Mouse (Mus musculus) limb, embryonic 10.5 days (tissue): ENCODE results near the gene Txndc17. TPM values are rescaled to one million over a fixed set of nuclear protein-coding genes. Genes with fewer than 3 reads are reported as not detected.

Experiments used
- DNase-seq: peaks from one replicate; pipeline ENCODE4 v3.0.0-alpha.2; 2017; ENCODE audit warnings: low spot score
- H3K27ac ChIP-seq: fragments of 300-500 bp; sonication (generic); 2 replicates; pipeline ENCODE4 v1.5.1; 2016; ENCODE audit warnings: mild to moderate bottlenecking
- H3K27me3 ChIP-seq: fragments of 300-500 bp; sonication (generic); 2 replicates; pipeline ENCODE4 v1.6.1; 2016; ENCODE audit warnings: low read depth, mild to moderate bottlenecking; ENCODE audit not compliant: poor library complexity, severe bottlenecking
- H3K36me3 ChIP-seq: fragments of 300-500 bp; sonication (generic); 2 replicates; pipeline ENCODE4 v1.6.1; 2016; ENCODE audit warnings: mild to moderate bottlenecking, moderate library complexity
- H3K4me1 ChIP-seq: fragments of 300-500 bp; sonication (generic); 2 replicates; pipeline ENCODE4 v1.6.1; 2016
- H3K4me3 ChIP-seq: fragments of 300-500 bp; sonication (generic); 2 replicates; pipeline ENCODE4 v1.5.1; 2016; ENCODE audit warnings: mild to moderate bottlenecking, moderate library complexity
- H3K9me3 ChIP-seq: fragments of 300-500 bp; sonication (generic); replicated peaks from 2 replicates; pipeline ENCODE4 v1.6.1; 2016; ENCODE audit warnings: mild to moderate bottlenecking
- WGBS: fragments of 180-500 bp; shearing (Covaris S2); methylation state at CpG from one replicate; pipeline ENCODE4 v1.1.7; 2016; 5-methylcytosine and 5-hydroxymethylcytosine counted together
- polyA plus RNA-seq: library from polyadenylated mRNA; unstranded; fragments of >200 nt; fragmentation: Nextera tagmentation; extraction: Ambion mirVana; gene quantifications from 2 replicates; pipeline ENCODE4 v1.2.1, GENCODE M21; 2016

Txndc17 gene
- polyA plus RNA-seq, 1 experiment from 2014 or later, result 190 TPM

DNA sequence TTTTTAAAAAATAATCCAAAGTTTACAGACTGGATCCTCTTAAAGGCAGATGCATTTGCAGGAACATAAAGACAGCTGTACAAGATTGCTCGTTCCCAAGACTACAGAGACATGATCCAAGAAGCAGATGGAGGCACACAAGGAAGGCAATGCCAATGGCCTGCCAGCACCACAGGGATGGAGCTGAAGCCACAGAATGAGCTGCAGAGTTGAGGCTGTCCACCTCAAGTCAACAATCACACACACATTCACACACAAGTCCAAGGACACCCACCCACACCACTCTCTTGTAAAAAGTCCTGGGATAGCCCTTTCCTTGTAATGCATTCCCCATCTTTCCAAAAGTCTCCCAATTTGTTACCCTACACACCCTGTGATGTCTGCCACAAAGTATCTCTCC, 3.9 kb upstream of the Txndc17 start:
- WGBS, result 81% methylated on average over 1 of the region's 1 CpGs
- Histone ChIP-seq H3K27ac (no peak overlapping the region), H3K27me3 (no peaks in the 10 kb centered on the region), H3K4me3 (no peak overlapping the region), H3K9me3 (no peaks in the 10 kb centered on the region), H3K36me3 (peaks cover 32% of the 10 kb centered on the region), H3K4me1 (peaks cover 23% of the 10 kb centered on the region)
- no peak for DNase-seq

DNA sequence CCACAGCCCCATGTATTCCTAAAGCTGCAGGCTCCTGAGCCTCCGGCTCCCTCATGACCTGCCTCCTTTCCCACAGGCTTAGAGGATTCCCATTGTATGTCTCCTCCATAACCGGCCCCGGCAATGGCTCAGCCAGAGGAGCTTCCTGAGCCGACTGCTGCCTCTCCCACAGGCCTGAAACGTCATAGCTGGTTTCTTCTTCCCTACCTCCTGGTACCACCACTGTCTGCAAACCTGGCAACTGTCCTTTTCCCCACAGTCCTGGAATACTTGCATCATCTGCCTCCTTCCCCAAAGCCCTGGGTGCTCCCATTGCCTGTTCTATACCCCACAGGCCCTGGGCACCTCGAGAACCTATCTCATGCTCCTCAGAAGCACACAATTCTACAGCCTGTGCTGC, 2.1 kb upstream of the Txndc17 start:
- Histone ChIP-seq H3K27me3 (no peaks in the 10 kb centered on the region), H3K36me3 (peaks cover 34% of the 10 kb centered on the region), H3K27ac (no peak overlapping the region), H3K4me3 (peak overlapping the region; percentile 92; the same call in 1 of the 2 replicates), H3K4me1 (peaks cover 23% of the 10 kb centered on the region), H3K9me3 (no peaks in the 10 kb centered on the region)
- no peak for DNase-seq
- WGBS, result 88% methylated on average over 6 of the region's 6 CpGs

DNA sequence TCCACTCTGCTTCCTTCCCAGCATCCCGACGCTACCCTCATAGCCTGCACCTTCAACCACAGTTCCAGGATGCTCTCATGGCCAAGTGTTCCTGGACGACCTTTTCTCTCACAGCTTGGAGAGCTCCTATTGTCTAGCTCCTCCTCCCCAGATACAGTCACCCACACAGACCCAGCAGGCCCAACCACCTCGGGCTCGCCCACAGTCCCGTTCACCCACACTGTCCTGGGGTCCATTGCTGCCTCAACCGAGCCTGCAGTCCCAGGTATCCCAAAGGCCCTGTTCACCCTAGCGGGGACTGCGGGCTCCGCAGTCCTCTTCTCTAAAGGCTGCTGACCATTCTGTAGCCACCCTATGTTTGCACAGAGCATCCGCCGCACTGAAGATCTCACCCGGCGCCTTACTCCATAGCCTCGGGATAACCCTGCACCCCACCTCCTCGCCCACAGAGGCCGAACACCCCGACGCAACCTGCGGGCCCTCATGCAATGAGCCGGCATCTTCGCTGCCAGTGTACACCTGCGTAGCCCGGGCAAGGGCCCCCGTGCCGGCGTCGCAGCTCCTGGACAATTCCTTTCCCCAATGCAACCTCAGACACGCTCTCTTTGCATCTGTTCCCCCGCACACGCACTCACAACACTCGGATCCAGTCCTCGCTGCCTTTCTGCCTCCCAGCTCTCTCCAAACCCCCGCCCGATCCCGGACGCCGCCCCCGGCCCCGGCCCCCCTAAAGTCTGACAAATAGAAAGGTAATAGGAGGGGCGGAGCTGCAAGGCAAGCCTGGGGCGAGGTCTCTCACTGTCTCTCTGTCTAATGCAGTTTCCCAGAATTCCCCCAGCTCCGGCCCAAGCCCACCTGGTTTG, 775 bp upstream of the Txndc17 start, which contains the start of gene Gm43951:
TSS of gene Gm43951 (minus strand) at position 500 of the 863 bp plus-strand sequence.
- Histone ChIP-seq H3K4me3 (peak within 1 kb of the TSS; percentile 92), H3K27me3 (no peaks in the 10 kb centered on the region), H3K4me1 (peaks cover 23% of the 10 kb centered on the region), H3K36me3 (peaks cover 39% of the 10 kb centered on the region), H3K9me3 (no peaks in the 10 kb centered on the region), H3K27ac (peak within 1 kb of the TSS; percentile 91)
- under 1% methylated on average over 43 of the region's 43 CpGs for WGBS
- DNase-seq, result no peak

DNA sequence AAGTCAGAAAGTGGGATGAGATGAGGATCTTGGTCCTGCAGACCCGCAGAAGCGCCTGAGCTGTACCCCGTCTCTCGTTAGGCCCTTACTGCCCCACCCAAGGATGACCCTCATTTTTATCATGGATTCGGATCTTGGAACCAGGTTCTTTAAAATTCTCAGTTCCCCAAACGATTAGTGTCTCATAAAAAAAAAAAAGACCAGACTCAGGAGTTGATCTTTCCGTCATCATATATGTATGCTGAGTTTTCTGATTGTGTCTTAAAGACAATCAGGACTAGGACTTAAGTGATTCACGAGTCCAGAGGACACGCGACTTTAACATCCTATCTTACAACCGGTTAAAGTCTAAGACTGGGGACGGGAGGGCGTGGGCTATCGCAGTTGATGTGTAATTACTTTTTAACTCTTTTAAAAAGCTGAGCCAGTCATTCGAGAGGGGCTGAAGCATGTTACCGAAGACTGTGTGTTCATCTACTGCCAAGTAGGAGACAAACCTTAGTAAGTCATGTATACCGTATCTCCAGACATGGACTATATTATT, 559 bp downstream of the Txndc17 start:
- 20% methylated on average over 17 of the region's 17 CpGs for WGBS
- no peaks in the 10 kb centered on the region for H3K27me3 ChIP-seq

DNA sequence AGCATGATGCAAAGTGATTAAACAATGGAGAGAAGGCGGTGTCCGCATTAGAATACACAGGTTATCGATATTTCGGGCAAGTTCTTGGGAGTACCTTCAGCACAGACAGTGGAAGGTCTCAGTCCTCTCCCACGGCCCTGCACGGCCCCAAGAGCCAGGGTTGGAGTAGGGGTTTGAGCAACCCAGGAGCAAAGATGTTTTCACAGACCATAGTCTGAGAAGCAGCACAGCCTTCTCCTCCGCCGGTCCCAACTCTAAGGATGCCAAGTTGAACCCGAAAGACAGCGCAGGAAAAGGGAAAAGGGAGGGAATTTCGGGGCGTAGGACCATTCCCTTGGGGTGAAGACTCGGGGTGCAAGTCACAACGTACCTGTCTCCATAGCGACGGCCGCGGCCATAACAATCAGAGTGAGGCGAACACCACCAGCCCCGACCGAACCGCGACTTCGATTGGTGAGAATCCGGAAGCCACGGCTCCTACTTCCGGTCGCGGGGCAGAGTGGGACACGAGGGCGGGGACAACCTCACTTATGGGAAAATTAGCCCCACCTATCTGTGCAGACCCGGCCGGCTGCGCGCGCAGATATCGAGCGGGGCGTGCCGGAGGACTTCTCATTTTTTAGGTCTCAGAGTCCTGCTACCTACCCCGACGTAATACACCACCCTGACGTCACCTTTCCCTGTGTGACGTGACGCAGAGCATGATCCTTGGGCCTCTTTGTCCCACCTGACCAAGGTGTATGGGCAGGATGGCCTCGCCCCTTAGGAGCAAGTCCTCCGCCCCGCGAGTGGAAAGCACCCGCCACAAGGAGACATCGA, 7.5 kb downstream of the Txndc17 start:
- Histone ChIP-seq H3K4me1 (peaks cover 12% of the 10 kb centered on the region), H3K4me3 (peak overlapping the region; percentile 73), H3K27me3 (no peaks in the 10 kb centered on the region), H3K36me3 (peaks cover 32% of the 10 kb centered on the region), H3K27ac (peak overlapping the region; percentile 87), H3K9me3 (no peaks in the 10 kb centered on the region)
- 1% methylated on average over 51 of the region's 51 CpGs for WGBS
- peak; percentile 100 for DNase-seq

More for the DNA sequence above, 559 bp downstream of the Txndc17 start:
- H3K4me1 ChIP-seq, result peaks cover 23% of the 10 kb centered on the region
- no peak for DNase-seq
- H3K9me3 ChIP-seq, result no peaks in the 10 kb centered on the region
- H3K27ac ChIP-seq, result peak overlapping the region; percentile 91
- peaks cover 44% of the 10 kb centered on the region for H3K36me3 ChIP-seq
- H3K4me3 ChIP-seq, result peak overlapping the region; percentile 92

DNA sequence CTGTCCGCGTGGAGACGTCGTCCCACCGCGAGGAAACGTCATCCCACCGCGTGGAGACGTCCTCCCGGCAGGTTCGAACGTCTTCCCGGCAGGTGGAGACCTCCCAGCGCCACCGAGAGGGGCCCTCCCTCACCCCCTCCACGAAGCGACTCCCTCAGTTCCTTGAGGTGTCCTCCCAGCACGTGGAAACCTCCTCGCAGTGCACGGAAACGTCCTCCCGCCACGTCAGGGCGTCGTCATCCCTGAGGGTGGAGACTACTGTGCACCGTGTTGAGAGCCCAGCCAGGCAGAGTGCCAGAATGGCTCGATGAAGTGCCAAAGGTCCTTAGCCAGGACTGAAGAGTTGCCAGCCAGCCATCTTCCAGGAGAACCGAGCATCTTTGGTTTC, 8.1 kb downstream of the Txndc17 start, which contains the start of gene Med31:
TSS of gene Med31 (minus strand) at position 183 of the 388 bp plus-strand sequence.
- Histone ChIP-seq H3K4me1 (peaks cover 12% of the 10 kb centered on the region), H3K27ac (peak within 1 kb of the TSS; percentile 87), H3K36me3 (peaks cover 26% of the 10 kb centered on the region), H3K4me3 (peak within 1 kb of the TSS; percentile 73), H3K27me3 (no peaks in the 10 kb centered on the region), H3K9me3 (no peaks in the 10 kb centered on the region)
- 5% methylated on average over 29 of the region's 29 CpGs for WGBS
- DNase-seq, result peak; percentile 66

DNA sequence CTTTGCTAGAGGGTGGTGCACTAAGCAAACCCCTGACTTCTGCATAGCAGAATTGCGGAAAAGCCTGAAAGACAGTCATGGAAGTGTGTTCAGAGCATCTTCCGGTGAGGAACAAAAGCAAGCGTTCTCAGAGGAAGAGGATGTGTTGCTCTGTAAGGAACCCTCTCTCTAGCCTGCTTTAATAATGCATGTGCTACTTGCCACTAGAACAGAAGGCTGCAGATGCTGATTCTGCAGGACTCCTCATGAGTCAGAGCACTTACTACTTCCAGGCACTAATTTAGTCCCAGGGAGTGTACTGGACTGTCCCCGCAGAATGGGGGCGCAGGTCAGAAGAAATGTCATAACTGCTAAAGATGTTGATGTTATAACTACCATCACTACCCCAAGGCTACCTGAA, 9.8 kb downstream of the Txndc17 start:
- Histone ChIP-seq H3K27me3 (no peaks in the 10 kb centered on the region), H3K27ac (no peak overlapping the region), H3K9me3 (no peaks in the 10 kb centered on the region), H3K4me1 (peaks cover 12% of the 10 kb centered on the region), H3K36me3 (peaks cover 9% of the 10 kb centered on the region), H3K4me3 (no peak overlapping the region)
- WGBS, result 89% methylated on average over 5 of the region's 5 CpGs
- no peak for DNase-seq

DNA sequence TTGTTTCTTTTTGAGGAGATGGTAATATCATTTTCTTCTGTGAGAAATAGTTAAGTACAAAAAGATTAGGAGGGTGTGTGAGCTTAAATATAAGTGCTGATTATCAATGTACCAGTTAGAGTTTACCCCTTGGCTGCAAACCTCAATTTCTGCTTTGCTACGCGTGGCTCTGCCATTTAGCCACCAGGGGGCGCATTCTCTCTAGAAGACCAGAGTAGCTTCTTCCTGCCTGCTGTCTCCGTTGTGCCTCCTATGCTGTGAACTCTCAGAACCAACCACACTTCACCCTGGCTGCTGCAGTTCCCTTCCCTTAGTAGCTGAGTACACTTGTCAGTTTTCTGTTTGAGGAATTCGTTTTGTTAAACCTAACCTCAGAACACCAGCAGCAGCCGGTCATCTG, 13.9 kb downstream of the Txndc17 start:
- 17% methylated on average over 6 of the region's 6 CpGs for WGBS
- H3K4me3 ChIP-seq, result no peak overlapping the region
- H3K4me1 ChIP-seq, result no peaks in the 10 kb centered on the region; the same call in 1 of the 2 replicates

DNA sequence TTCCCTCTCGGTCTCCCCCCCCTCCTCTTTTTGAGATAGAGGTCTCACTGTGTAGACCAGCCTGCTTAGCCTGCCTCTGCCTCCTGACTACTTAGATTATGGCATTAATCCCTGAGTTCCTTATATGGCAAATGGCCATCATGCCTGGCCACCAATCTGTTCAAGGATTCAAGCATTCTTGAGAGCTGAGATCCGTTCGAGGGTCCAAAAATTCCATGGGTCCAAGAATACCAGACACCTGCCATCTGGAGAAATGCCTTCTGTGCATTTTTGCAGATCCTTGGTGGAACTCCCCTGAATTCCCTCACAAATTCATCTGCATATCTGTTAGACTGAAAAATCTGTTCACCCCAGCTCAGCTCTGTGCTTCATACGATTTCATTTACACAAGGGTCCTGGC, 16.1 kb downstream of the Txndc17 start:
- H3K4me3 ChIP-seq, result no peak overlapping the region
- H3K4me1 ChIP-seq, result no peaks in the 10 kb centered on the region
- H3K9me3 ChIP-seq, result no peaks in the 10 kb centered on the region
- no peak for DNase-seq
- 91% methylated on average over 4 of the region's 4 CpGs for WGBS
- no peak overlapping the region for H3K27ac ChIP-seq
- H3K36me3 ChIP-seq, result no peaks in the 10 kb centered on the region
- no peaks in the 10 kb centered on the region for H3K27me3 ChIP-seq

More for the DNA sequence above, 13.9 kb downstream of the Txndc17 start:
- no peak overlapping the region for H3K27ac ChIP-seq
- DNase-seq, result peak; percentile 82
- H3K27me3 ChIP-seq, result no peaks in the 10 kb centered on the region
- H3K36me3 ChIP-seq, result no peaks in the 10 kb centered on the region
- H3K9me3 ChIP-seq, result no peaks in the 10 kb centered on the region

DNA sequence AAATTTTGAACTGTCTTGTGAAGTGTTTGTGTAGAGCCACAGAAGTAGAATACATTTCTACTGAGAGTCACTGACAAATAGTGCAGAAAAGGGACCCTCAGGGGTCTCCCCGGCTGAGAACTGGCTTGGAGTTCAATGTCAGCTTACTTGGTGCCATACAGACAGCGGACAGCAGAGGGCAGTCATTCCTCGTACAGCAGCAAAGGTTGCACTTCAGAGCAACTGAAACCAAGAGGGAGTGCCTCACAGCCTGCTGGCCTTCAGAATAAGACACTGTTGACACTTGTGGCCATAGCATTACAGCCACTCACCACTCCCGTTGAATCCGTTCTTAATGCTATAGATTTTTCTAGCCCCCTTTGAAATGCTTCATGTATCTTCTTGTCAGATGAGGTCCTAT, 17.5 kb downstream of the Txndc17 start:
- WGBS, result 21% methylated on average over 5 of the region's 5 CpGs
- no peak overlapping the region for H3K27ac ChIP-seq
- no peaks in the 10 kb centered on the region for H3K27me3 ChIP-seq
- no peak overlapping the region for H3K4me3 ChIP-seq
- no peaks in the 10 kb centered on the region for H3K4me1 ChIP-seq
- no peaks in the 10 kb centered on the region for H3K36me3 ChIP-seq
- peak; percentile 80 for DNase-seq
- H3K9me3 ChIP-seq, result no peaks in the 10 kb centered on the region

DNA sequence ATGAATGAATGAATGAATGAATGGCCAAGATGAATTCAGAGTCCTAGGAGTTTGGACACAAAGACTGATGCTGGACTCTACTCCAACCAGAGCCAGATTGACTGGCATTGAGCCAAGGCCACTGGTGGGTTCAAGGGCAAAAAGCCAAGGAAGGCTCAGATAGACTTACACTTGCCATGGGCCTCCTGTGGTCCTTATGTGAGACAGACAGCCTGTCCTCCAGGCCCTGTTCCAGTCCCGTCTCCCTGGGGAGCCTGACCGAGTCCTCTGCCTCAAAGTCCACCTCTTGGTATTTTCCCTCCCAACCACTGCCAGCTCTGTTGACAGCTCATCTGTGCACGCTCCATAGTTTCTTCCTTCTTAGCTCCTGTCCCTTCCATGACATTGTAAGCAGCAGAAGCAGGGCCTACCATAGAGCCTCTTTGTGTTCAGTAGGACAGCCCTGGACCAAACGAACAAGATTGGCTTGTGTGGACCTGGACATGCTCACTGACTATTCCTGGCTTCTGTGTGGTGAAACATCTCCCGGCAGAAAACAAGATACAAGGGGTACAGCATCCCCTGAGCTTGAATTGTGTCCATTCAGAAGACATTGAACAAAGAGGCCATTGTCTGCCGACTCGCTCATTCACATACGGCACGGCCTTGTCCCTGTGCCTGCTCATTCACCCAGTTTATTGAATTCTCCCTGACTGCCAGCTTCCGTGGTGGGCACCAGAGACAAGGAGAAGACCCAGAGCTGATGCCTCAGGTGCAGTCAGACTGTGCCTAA, 18.9 kb downstream of the Txndc17 start:
- Histone ChIP-seq H3K36me3 (no peaks in the 10 kb centered on the region), H3K4me3 (no peak overlapping the region), H3K27me3 (no peaks in the 10 kb centered on the region), H3K27ac (no peak overlapping the region), H3K4me1 (no peaks in the 10 kb centered on the region), H3K9me3 (no peaks in the 10 kb centered on the region)
- no peak for DNase-seq
- 86% methylated on average over 10 of the region's 10 CpGs for WGBS

DNA sequence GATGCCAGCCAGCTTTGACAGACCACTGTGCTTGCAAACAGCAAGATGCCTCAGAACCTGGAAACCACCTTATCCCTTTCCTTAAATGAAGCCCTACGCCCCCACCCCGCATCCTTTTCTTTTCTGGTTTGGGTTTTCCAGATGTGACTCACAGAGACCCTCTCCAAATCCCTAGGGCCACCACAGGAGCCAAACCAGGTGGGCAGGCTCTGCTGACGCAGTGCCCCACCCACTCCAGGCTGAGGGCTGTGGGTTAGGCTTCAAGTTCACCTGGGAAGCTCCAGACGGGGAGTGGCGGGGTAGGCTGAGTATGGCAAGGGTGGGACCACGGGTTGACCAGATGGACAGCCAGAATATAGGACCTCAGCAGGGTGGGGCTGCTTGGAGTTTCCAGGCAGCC, 19.6 kb downstream of the Txndc17 start:
- no peaks in the 10 kb centered on the region for H3K4me1 ChIP-seq
- H3K4me3 ChIP-seq, result no peak overlapping the region
- no peaks in the 10 kb centered on the region for H3K36me3 ChIP-seq
- H3K9me3 ChIP-seq, result no peaks in the 10 kb centered on the region
- H3K27me3 ChIP-seq, result no peaks in the 10 kb centered on the region
- DNase-seq, result no peak
- WGBS, result 88% methylated on average over 6 of the region's 6 CpGs
- no peak overlapping the region for H3K27ac ChIP-seq
